Mouse (Mus musculus): Measurements from ENCODE around the gene Dnaja2.

Dnaja2 gene

GRCm38 (mm10) chr8:85554391-85555180 is 558 bp downstream of the Dnaja2 start:
- DNase-seq (ENCODE audit: low spot score) = no peak

- no peak for DNase-seq (ENCODE audit: low spot score)
Measured at GRCm38 (mm10) chr8:85551934-85552333, 3.2 kb downstream of the Dnaja2 start.

GRCm38 (mm10) chr8:85536332-85536731 is 18.8 kb downstream of the Dnaja2 start:
- no peak for DNase-seq (ENCODE audit: low spot score)

- DNase-seq (ENCODE audit: low spot score) = no peak
Measured at GRCm38 (mm10) chr8:85534163-85534562, 21.0 kb downstream of the Dnaja2 start.

- no peak for DNase-seq (ENCODE audit: low spot score)
Measured at GRCm38 (mm10) chr8:85533434-85533833, 21.7 kb downstream of the Dnaja2 start.

GRCm38 (mm10) chr8:85532843-85533242 is 22.3 kb downstream of the Dnaja2 start:
- DNase-seq (ENCODE audit: low spot score) = no peak

- DNase-seq (ENCODE audit: low spot score) = no peak
Measured at GRCm38 (mm10) chr8:85531471-85531870, 23.7 kb downstream of the Dnaja2 start.

GRCm38 (mm10) chr8:85530717-85531116 is 24.4 kb downstream of the Dnaja2 start:
- DNase-seq (ENCODE audit: low spot score) = no peak

GRCm38 (mm10) chr8:85528959-85529358 is 26.2 kb downstream of the Dnaja2 start:
- DNase-seq (ENCODE audit: low spot score) = no peak

- peak; percentile 53 for DNase-seq (ENCODE audit: low spot score)
Measured at GRCm38 (mm10) chr8:85526105-85526504, 29.0 kb downstream of the Dnaja2 start.

- DNase-seq (ENCODE audit: low spot score) = no peak
Measured at GRCm38 (mm10) chr8:85524086-85524485, 31.1 kb downstream of the Dnaja2 start.

- no peak for DNase-seq (ENCODE audit: low spot score)
Measured at GRCm38 (mm10) chr8:85521332-85521731, 33.8 kb downstream of the Dnaja2 start.

- DNase-seq (ENCODE audit: low spot score) = no peak
Measured at GRCm38 (mm10) chr8:85520586-85520985, 34.6 kb downstream of the Dnaja2 start.

- no peak for DNase-seq (ENCODE audit: low spot score)
Measured at GRCm38 (mm10) chr8:85517956-85518355, 37.2 kb downstream of the Dnaja2 start.

GRCm38 (mm10) chr8:85517336-85517735 is 37.8 kb downstream of the Dnaja2 start:
- no peak for DNase-seq (ENCODE audit: low spot score)

GRCm38 (mm10) chr8:85515391-85515790 is 39.8 kb downstream of the Dnaja2 start:
- DNase-seq (ENCODE audit: low spot score) = no peak

- no peak for DNase-seq (ENCODE audit: low spot score)
Measured at GRCm38 (mm10) chr8:85513283-85513682, 41.9 kb downstream of the Dnaja2 start.

- DNase-seq (ENCODE audit: low spot score) = no peak
Measured at GRCm38 (mm10) chr8:85512234-85512633, 42.9 kb downstream of the Dnaja2 start.

- no peak for DNase-seq (ENCODE audit: low spot score)
Measured at GRCm38 (mm10) chr8:85508661-85509060, 46.5 kb downstream of the Dnaja2 start.

GRCm38 (mm10) chr8:85506620-85507019 is 48.5 kb downstream of the Dnaja2 start:
- DNase-seq (ENCODE audit: low spot score) = no peak

GRCm38 (mm10) chr8:85504704-85505103 is 50.4 kb downstream of the Dnaja2 start:
- DNase-seq (ENCODE audit: low spot score) = no peak

GRCm38 (mm10) chr8:85503065-85503464 is 52.1 kb downstream of the Dnaja2 start:
- DNase-seq (ENCODE audit: low spot score) = no peak

GRCm38 (mm10) chr8:85502381-85502780 is 52.8 kb downstream of the Dnaja2 start:
- no peak for DNase-seq (ENCODE audit: low spot score)

Data from ovary, postnatal 14 days (tissue).